Mouse (Mus musculus): ENCODE measurements at regions not wholly inside any gene's neighbourhood (a gene's known extent, or its start where the extent isn't known, plus 50 kb on each side); places are given as distances from the start of the nearest gene placed in this dataset.

- ATAC-seq (ENCODE audit: low read depth) = no peak
- Histone ChIP-seq H3K9ac (ENCODE audit: low read length) (no peak overlapping the region), H3K36me3 (ENCODE audit: control insufficient read depth, insufficient read depth, low read length) (no peaks in the 10 kb centered on the region), H3K4me3 (ENCODE audit: low read length) (no peak overlapping the region), H3K4me2 (ENCODE audit: low read depth, low read length) (no peak overlapping the region), H3K27me3 (ENCODE audit: control insufficient read depth, insufficient read depth, low read depth, low read length) (no peaks in the 10 kb centered on the region), H3K9me3 (ENCODE audit: control insufficient read depth, low read length) (no peaks in the 10 kb centered on the region), H3K4me1 (replicated peaks; ENCODE audit: control insufficient read depth, insufficient read depth, low read length) (no peaks in the 10 kb centered on the region), H3K27ac (ENCODE audit: low read length) (no peak overlapping the region)
- WGBS = 87% methylated on average over 2 of the region's 2 CpGs
Measured at GRCm38 (mm10) chr10:16231821-16232220, 1491.2 kb upstream of the Cited2 start.

GRCm38 (mm10) chr10:16233612-16234106 is 1489.4 kb upstream of the Cited2 start:
- no peaks in the 10 kb centered on the region for H3K9me3 ChIP-seq (ENCODE audit: control insufficient read depth, low read length)
- H3K27me3 ChIP-seq (ENCODE audit: control insufficient read depth, insufficient read depth, low read depth, low read length) = no peaks in the 10 kb centered on the region
- ATAC-seq (ENCODE audit: low read depth) = no peak
- no peak overlapping the region for H3K4me3 ChIP-seq (ENCODE audit: low read length)
- no peak overlapping the region for H3K9ac ChIP-seq (ENCODE audit: low read length)
- no peaks in the 10 kb centered on the region for H3K36me3 ChIP-seq (ENCODE audit: control insufficient read depth, insufficient read depth, low read length)
- WGBS = 85% methylated on average over 4 of the region's 4 CpGs
- H3K27ac ChIP-seq (ENCODE audit: low read length) = no peak overlapping the region
- no peak overlapping the region for H3K4me2 ChIP-seq (ENCODE audit: low read depth, low read length)
- no peaks in the 10 kb centered on the region for H3K4me1 ChIP-seq (replicated peaks; ENCODE audit: control insufficient read depth, insufficient read depth, low read length)

- H3K9me3 ChIP-seq (ENCODE audit: control insufficient read depth, low read length) = no peaks in the 10 kb centered on the region
- no peak overlapping the region for H3K9ac ChIP-seq (ENCODE audit: low read length)
- no peak overlapping the region for H3K4me2 ChIP-seq (ENCODE audit: low read depth, low read length)
- no peaks in the 10 kb centered on the region for H3K27me3 ChIP-seq (ENCODE audit: control insufficient read depth, insufficient read depth, low read depth, low read length)
- H3K27ac ChIP-seq (ENCODE audit: low read length) = no peak overlapping the region
- H3K36me3 ChIP-seq (ENCODE audit: control insufficient read depth, insufficient read depth, low read length) = no peaks in the 10 kb centered on the region
- no peaks in the 10 kb centered on the region for H3K4me1 ChIP-seq (replicated peaks; ENCODE audit: control insufficient read depth, insufficient read depth, low read length)
- no peak overlapping the region for H3K4me3 ChIP-seq (ENCODE audit: low read length)
- ATAC-seq (ENCODE audit: low read depth) = no peak
Measured at GRCm38 (mm10) chr10:16256329-16256728, 1466.7 kb upstream of the Cited2 start.

GRCm38 (mm10) chr10:16272786-16273185 is 1450.2 kb upstream of the Cited2 start:
- no peak for ATAC-seq (ENCODE audit: low read depth)
- WGBS = 78% methylated on average over 5 of the region's 5 CpGs

GRCm38 (mm10) chr10:16317026-16317425 is 1406.0 kb upstream of the Cited2 start:
- Histone ChIP-seq H3K4me3 (ENCODE audit: low read length) (no peak overlapping the region), H3K4me2 (ENCODE audit: low read depth, low read length) (no peak overlapping the region), H3K9ac (ENCODE audit: low read length) (no peak overlapping the region), H3K27ac (ENCODE audit: low read length) (no peak overlapping the region), H3K4me1 (replicated peaks; ENCODE audit: control insufficient read depth, insufficient read depth, low read length) (no peaks in the 10 kb centered on the region), H3K27me3 (ENCODE audit: control insufficient read depth, insufficient read depth, low read depth, low read length) (no peaks in the 10 kb centered on the region), H3K9me3 (ENCODE audit: control insufficient read depth, low read length) (no peaks in the 10 kb centered on the region), H3K36me3 (ENCODE audit: control insufficient read depth, insufficient read depth, low read length) (no peaks in the 10 kb centered on the region)
- WGBS = 79% methylated on average over 10 of the region's 10 CpGs
- no peak for ATAC-seq (ENCODE audit: low read depth)

More at GRCm38 (mm10) chr10:16272786-16273185, 1450.2 kb upstream of the Cited2 start:
- no peaks in the 10 kb centered on the region for H3K36me3 ChIP-seq (ENCODE audit: control insufficient read depth, insufficient read depth, low read length)
- no peak overlapping the region for H3K4me3 ChIP-seq (ENCODE audit: low read length)
- no peaks in the 10 kb centered on the region for H3K4me1 ChIP-seq (replicated peaks; ENCODE audit: control insufficient read depth, insufficient read depth, low read length)
- H3K9ac ChIP-seq (ENCODE audit: low read length) = no peak overlapping the region
- no peak overlapping the region for H3K27ac ChIP-seq (ENCODE audit: low read length)
- H3K27me3 ChIP-seq (ENCODE audit: control insufficient read depth, insufficient read depth, low read depth, low read length) = no peaks in the 10 kb centered on the region
- no peak overlapping the region for H3K4me2 ChIP-seq (ENCODE audit: low read depth, low read length)
- no peaks in the 10 kb centered on the region for H3K9me3 ChIP-seq (ENCODE audit: control insufficient read depth, low read length)

GRCm38 (mm10) chr10:16337546-16337945 is 1385.5 kb upstream of the Cited2 start:
- WGBS = 89% methylated on average over 1 of the region's 1 CpGs
- no peaks in the 10 kb centered on the region for H3K9me3 ChIP-seq (ENCODE audit: control insufficient read depth, low read length)
- H3K36me3 ChIP-seq (ENCODE audit: control insufficient read depth, insufficient read depth, low read length) = no peaks in the 10 kb centered on the region
- H3K27me3 ChIP-seq (ENCODE audit: control insufficient read depth, insufficient read depth, low read depth, low read length) = no peaks in the 10 kb centered on the region
- H3K4me1 ChIP-seq (replicated peaks; ENCODE audit: control insufficient read depth, insufficient read depth, low read length) = no peaks in the 10 kb centered on the region
- ATAC-seq (ENCODE audit: low read depth) = no peak
- no peak overlapping the region for H3K4me3 ChIP-seq (ENCODE audit: low read length)
- no peak overlapping the region for H3K27ac ChIP-seq (ENCODE audit: low read length)
- H3K9ac ChIP-seq (ENCODE audit: low read length) = no peak overlapping the region
- H3K4me2 ChIP-seq (ENCODE audit: low read depth, low read length) = no peak overlapping the region

GRCm38 (mm10) chr10:16341496-16341895 is 1381.5 kb upstream of the Cited2 start:
- no peaks in the 10 kb centered on the region for H3K36me3 ChIP-seq (ENCODE audit: control insufficient read depth, insufficient read depth, low read length)
- no peak overlapping the region for H3K9ac ChIP-seq (ENCODE audit: low read length)
- no peak overlapping the region for H3K4me2 ChIP-seq (ENCODE audit: low read depth, low read length)
- no peaks in the 10 kb centered on the region for H3K4me1 ChIP-seq (replicated peaks; ENCODE audit: control insufficient read depth, insufficient read depth, low read length)
- no peaks in the 10 kb centered on the region for H3K9me3 ChIP-seq (ENCODE audit: control insufficient read depth, low read length)
- no peak overlapping the region for H3K4me3 ChIP-seq (ENCODE audit: low read length)
- ATAC-seq (ENCODE audit: low read depth) = peak; percentile 71
- H3K27me3 ChIP-seq (ENCODE audit: control insufficient read depth, insufficient read depth, low read depth, low read length) = no peaks in the 10 kb centered on the region
- H3K27ac ChIP-seq (ENCODE audit: low read length) = no peak overlapping the region

GRCm38 (mm10) chr10:16364001-16364400 is 1359.0 kb upstream of the Cited2 start:
- no peaks in the 10 kb centered on the region for H3K4me1 ChIP-seq (replicated peaks; ENCODE audit: control insufficient read depth, insufficient read depth, low read length)
- no peaks in the 10 kb centered on the region for H3K27me3 ChIP-seq (ENCODE audit: control insufficient read depth, insufficient read depth, low read depth, low read length)
- H3K4me2 ChIP-seq (ENCODE audit: low read depth, low read length) = no peak overlapping the region
- ATAC-seq (ENCODE audit: low read depth) = no peak
- no peaks in the 10 kb centered on the region for H3K36me3 ChIP-seq (ENCODE audit: control insufficient read depth, insufficient read depth, low read length)
- no peak overlapping the region for H3K27ac ChIP-seq (ENCODE audit: low read length)
- no peak overlapping the region for H3K9ac ChIP-seq (ENCODE audit: low read length)
- H3K4me3 ChIP-seq (ENCODE audit: low read length) = no peak overlapping the region
- WGBS = 79% methylated on average over 3 of the region's 3 CpGs
- no peaks in the 10 kb centered on the region for H3K9me3 ChIP-seq (ENCODE audit: control insufficient read depth, low read length)

All from lung, embryonic 16.5 days (tissue).